Mouse (Mus musculus): Measurements from ENCODE around the gene Sh2b3. TPM values are rescaled to one million over a fixed set of nuclear protein-coding genes. Genes with fewer than 3 reads are reported as not detected.
A peak's percentile ranks its signal among the peaks of the same experiment; 100 is the strongest.

Sh2b3 gene
- polyA plus RNA-seq, 1 experiment from 2014 or later: 16.3 TPM

GRCm38 (mm10) chr5:121817551-121817950 lies 19.9 kb downstream of the Sh2b3 start:
- 84% methylated on average over 9 of the region's 9 CpGs for WGBS
- ATAC-seq (replicated peaks; ENCODE audit: low FRiP score, low TSS enrichment, low read depth) (no peak), DNase-seq (ENCODE audit: low spot score) (no peak)
- Histone ChIP-seq H3K4me1 (replicated peaks; ENCODE audit: control insufficient read depth, insufficient read depth, low read length) (no peaks in the 10 kb centered on the region), H3K4me3 (ENCODE audit: low read depth, low read length) (no peak overlapping the region), H3K27ac (ENCODE audit: low read depth) (no peak overlapping the region), H3K4me2 (ENCODE audit: low read length) (no peak overlapping the region), H3K27me3 (replicated peaks; ENCODE audit: control insufficient read depth, insufficient read depth, low read length) (no peaks in the 10 kb centered on the region), H3K36me3 (ENCODE audit: control insufficient read depth, insufficient read depth, low read length) (peaks cover 85% of the 10 kb centered on the region), H3K9ac (ENCODE audit: low read length) (no peak overlapping the region), H3K9me3 (ENCODE audit: control insufficient read depth, low read length) (no peaks in the 10 kb centered on the region)

GRCm38 (mm10) chr5:121816611-121817010 lies 20.8 kb downstream of the Sh2b3 start:
- Histone ChIP-seq H3K27me3 (replicated peaks; ENCODE audit: control insufficient read depth, insufficient read depth, low read length) (no peaks in the 10 kb centered on the region), H3K36me3 (ENCODE audit: control insufficient read depth, insufficient read depth, low read length) (peaks cover 94% of the 10 kb centered on the region), H3K27ac (ENCODE audit: low read depth) (no peak overlapping the region), H3K9ac (ENCODE audit: low read length) (no peak overlapping the region), H3K9me3 (ENCODE audit: control insufficient read depth, low read length) (no peaks in the 10 kb centered on the region), H3K4me1 (replicated peaks; ENCODE audit: control insufficient read depth, insufficient read depth, low read length) (no peaks in the 10 kb centered on the region), H3K4me3 (ENCODE audit: low read depth, low read length) (no peak overlapping the region), H3K4me2 (ENCODE audit: low read length) (no peak overlapping the region)
- no peak for ATAC-seq (replicated peaks; ENCODE audit: low FRiP score, low TSS enrichment, low read depth)
- DNase-seq (ENCODE audit: low spot score): no peak
- 91% methylated on average over 2 of the region's 2 CpGs for WGBS

GRCm38 (mm10) chr5:121815867-121816380 lies 21.5 kb downstream of the Sh2b3 start:
- Histone ChIP-seq H3K9me3 (ENCODE audit: control insufficient read depth, low read length) (no peaks in the 10 kb centered on the region), H3K4me1 (replicated peaks; ENCODE audit: control insufficient read depth, insufficient read depth, low read length) (no peaks in the 10 kb centered on the region), H3K9ac (ENCODE audit: low read length) (no peak overlapping the region), H3K4me2 (ENCODE audit: low read length) (no peak overlapping the region), H3K4me3 (ENCODE audit: low read depth, low read length) (no peak overlapping the region), H3K36me3 (ENCODE audit: control insufficient read depth, insufficient read depth, low read length) (peaks cover 94% of the 10 kb centered on the region), H3K27ac (ENCODE audit: low read depth) (no peak overlapping the region), H3K27me3 (replicated peaks; ENCODE audit: control insufficient read depth, insufficient read depth, low read length) (no peaks in the 10 kb centered on the region)
- 79% methylated on average over 8 of the region's 8 CpGs for WGBS
- ATAC-seq (replicated peaks; ENCODE audit: low FRiP score, low TSS enrichment, low read depth): no peak
- DNase-seq (ENCODE audit: low spot score): no peak

GRCm38 (mm10) chr5:121815067-121815466 lies 22.4 kb downstream of the Sh2b3 start:
- peak; percentile 38; the same call in 1 of the 2 replicates for ATAC-seq (replicated peaks; ENCODE audit: low FRiP score, low TSS enrichment, low read depth)
- Histone ChIP-seq H3K27me3 (replicated peaks; ENCODE audit: control insufficient read depth, insufficient read depth, low read length) (no peaks in the 10 kb centered on the region), H3K9me3 (ENCODE audit: control insufficient read depth, low read length) (no peaks in the 10 kb centered on the region), H3K4me3 (ENCODE audit: low read depth, low read length) (no peak overlapping the region), H3K4me2 (ENCODE audit: low read length) (no peak overlapping the region), H3K9ac (ENCODE audit: low read length) (no peak overlapping the region), H3K36me3 (ENCODE audit: control insufficient read depth, insufficient read depth, low read length) (peaks cover 99% of the 10 kb centered on the region), H3K4me1 (replicated peaks; ENCODE audit: control insufficient read depth, insufficient read depth, low read length) (no peaks in the 10 kb centered on the region), H3K27ac (ENCODE audit: low read depth) (no peak overlapping the region)
- WGBS: 61% methylated on average over 3 of the region's 3 CpGs
- DNase-seq (ENCODE audit: low spot score): no peak

- DNase-seq (ENCODE audit: low spot score) (no peak), ATAC-seq (replicated peaks; ENCODE audit: low FRiP score, low TSS enrichment, low read depth) (no peak)
- Histone ChIP-seq H3K4me1 (replicated peaks; ENCODE audit: control insufficient read depth, insufficient read depth, low read length) (no peaks in the 10 kb centered on the region), H3K9ac (ENCODE audit: low read length) (no peak overlapping the region), H3K9me3 (ENCODE audit: control insufficient read depth, low read length) (no peaks in the 10 kb centered on the region), H3K4me2 (ENCODE audit: low read length) (no peak overlapping the region), H3K4me3 (ENCODE audit: low read depth, low read length) (no peak overlapping the region), H3K27me3 (replicated peaks; ENCODE audit: control insufficient read depth, insufficient read depth, low read length) (no peaks in the 10 kb centered on the region), H3K27ac (ENCODE audit: low read depth) (no peak overlapping the region), H3K36me3 (ENCODE audit: control insufficient read depth, insufficient read depth, low read length) (peaks cover 93% of the 10 kb centered on the region)
- WGBS: 94% methylated on average over 10 of the region's 10 CpGs
These were observed 23.7 kb downstream of the Sh2b3 start for GRCm38 (mm10) chr5:121813744-121814143.

GRCm38 (mm10) chr5:121812526-121813243 lies 24.8 kb downstream of the Sh2b3 start:
- H3K4me3 ChIP-seq (ENCODE audit: low read depth, low read length): no peak overlapping the region
- peaks cover 87% of the 10 kb centered on the region for H3K36me3 ChIP-seq (ENCODE audit: control insufficient read depth, insufficient read depth, low read length)
- DNase-seq (ENCODE audit: low spot score): no peak
- H3K4me1 ChIP-seq (replicated peaks; ENCODE audit: control insufficient read depth, insufficient read depth, low read length): no peaks in the 10 kb centered on the region
- no peak overlapping the region for H3K4me2 ChIP-seq (ENCODE audit: low read length)
- WGBS: 81% methylated on average over 7 of the region's 7 CpGs
- no peaks in the 10 kb centered on the region for H3K9me3 ChIP-seq (ENCODE audit: control insufficient read depth, low read length)
- H3K27me3 ChIP-seq (replicated peaks; ENCODE audit: control insufficient read depth, insufficient read depth, low read length): no peaks in the 10 kb centered on the region
- H3K27ac ChIP-seq (ENCODE audit: low read depth): no peak overlapping the region
- H3K9ac ChIP-seq (ENCODE audit: low read length): no peak overlapping the region
- no peak for ATAC-seq (replicated peaks; ENCODE audit: low FRiP score, low TSS enrichment, low read depth)

- no peak for ATAC-seq (replicated peaks; ENCODE audit: low FRiP score, low TSS enrichment, low read depth)
- DNase-seq (ENCODE audit: low spot score): no peak
- peaks cover 79% of the 10 kb centered on the region for H3K36me3 ChIP-seq (ENCODE audit: control insufficient read depth, insufficient read depth, low read length)
- H3K9me3 ChIP-seq (ENCODE audit: control insufficient read depth, low read length): no peaks in the 10 kb centered on the region
- H3K9ac ChIP-seq (ENCODE audit: low read length): no peak overlapping the region
- no peaks in the 10 kb centered on the region for H3K4me1 ChIP-seq (replicated peaks; ENCODE audit: control insufficient read depth, insufficient read depth, low read length)
- no peak overlapping the region for H3K4me2 ChIP-seq (ENCODE audit: low read length)
- no peak overlapping the region for H3K27ac ChIP-seq (ENCODE audit: low read depth)
- H3K27me3 ChIP-seq (replicated peaks; ENCODE audit: control insufficient read depth, insufficient read depth, low read length): no peaks in the 10 kb centered on the region
- 94% methylated on average over 5 of the region's 5 CpGs for WGBS
- H3K4me3 ChIP-seq (ENCODE audit: low read depth, low read length): no peak overlapping the region
These were observed 25.9 kb downstream of the Sh2b3 start for GRCm38 (mm10) chr5:121811485-121811931.

GRCm38 (mm10) chr5:121810331-121811151 lies 26.9 kb downstream of the Sh2b3 start:
- ATAC-seq (replicated peaks; ENCODE audit: low FRiP score, low TSS enrichment, low read depth): no peak; the same call in 1 of the 2 replicates

More at GRCm38 (mm10) chr5:121810331-121811151, 26.9 kb downstream of the Sh2b3 start:
- Histone ChIP-seq H3K27ac (ENCODE audit: low read depth) (no peak overlapping the region), H3K4me2 (ENCODE audit: low read length) (no peak overlapping the region), H3K9ac (ENCODE audit: low read length) (no peak overlapping the region), H3K4me1 (replicated peaks; ENCODE audit: control insufficient read depth, insufficient read depth, low read length) (no peaks in the 10 kb centered on the region), H3K9me3 (ENCODE audit: control insufficient read depth, low read length) (no peaks in the 10 kb centered on the region), H3K4me3 (ENCODE audit: low read depth, low read length) (no peak overlapping the region), H3K36me3 (ENCODE audit: control insufficient read depth, insufficient read depth, low read length) (peaks cover 78% of the 10 kb centered on the region), H3K27me3 (replicated peaks; ENCODE audit: control insufficient read depth, insufficient read depth, low read length) (no peaks in the 10 kb centered on the region)
- DNase-seq (ENCODE audit: low spot score): no peak
- WGBS: 79% methylated on average over 17 of the region's 17 CpGs
